Mouse (Mus musculus) B cell, adult (primary cell): ENCODE data around the gene Gpr141. TPM values are rescaled to one million over a fixed set of nuclear protein-coding genes. Genes with fewer than 3 reads are reported as not detected.

Source experiments
- total RNA-seq: library from RNA; stranded (reverse); gene quantifications from 4 replicates; pipeline ENCODE4 v1.2.4, GENCODE M21; 2023; ENCODE audit not compliant: inconsistent age

The Gpr141 gene
- total RNA-seq, result 0.19 to 0.63 TPM (median 0.46 TPM) in 4 replicates

DNA sequence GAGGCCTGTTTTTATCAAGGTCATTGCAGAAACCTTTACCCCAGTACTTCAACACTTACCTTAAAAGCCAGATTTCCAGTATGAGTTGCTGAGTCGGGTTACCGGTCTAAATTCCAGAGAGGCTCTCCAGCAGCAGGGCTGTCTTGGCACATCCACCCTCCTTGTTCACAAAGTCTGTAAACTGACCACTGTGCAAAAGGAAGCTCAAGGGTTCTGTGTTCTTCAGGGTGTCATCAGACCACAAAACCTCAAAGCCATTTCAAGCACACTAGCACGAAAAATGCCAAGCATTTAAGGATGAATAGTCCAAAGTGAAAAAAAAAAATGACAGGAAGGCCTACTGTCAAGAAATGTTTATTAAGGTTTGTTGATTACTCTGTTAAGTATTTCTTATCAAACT, at the start of gene Gpr141:
Gene Gpr141 (minus strand): TSS at position 187 of the 400 bp plus-strand sequence.

Other genes with a start within 250 kb of the Gpr141 start
- not detected in 4 replicates for gene Epdr1, start 204.3 kb downstream of the Gpr141 start, total RNA-seq
- gene Sfrp4, start 201.2 kb downstream of the Gpr141 start, total RNA-seq, result not detected in 4 replicates
- not detected in 4 replicates for gene Nme8, start 126.5 kb downstream of the Gpr141 start, total RNA-seq